In genomic region chr14:86484247-86484646, GRCm38 (mm10) we compare ENCODE assay signal across 9 mouse cellular contexts.
DNase-seq lines count a peak whose midpoint lies in the region; ATAC-seq lines count a peak whose summit lies in the region.
"Had no signal": no experiment of that assay in that cellular context is flagged by ENCODE, and none has a peak within 500 bp of the region (broad histone marks: within the 10 kb centered on the region; RNA-seq: fewer than 3 reads in every experiment).

No protein-coding gene starts in this region.

- H3K27ac ChIP-seq in heart, embryonic 10.5 days: no peak overlapping the region
- H3K27ac ChIP-seq: liver, embryonic 15.5 days had no signal

- no peak for ATAC-seq in megakaryocyte progenitor cell, adult 5-6 weeks (replicated peaks; ENCODE audit: poor library complexity)

- DNase-seq in heart, adult 9 months (ENCODE audit: low spot score in 2 of 2): peak; percentile 8 to 21
- DNase-seq in heart, embryonic 10.5 days (ENCODE audit: low spot score): no peak
- DNase-seq in ovary, adult 18-20 months (ENCODE audit: low spot score): peak; percentile 42
- no peak for DNase-seq in ovary, postnatal 10 days (ENCODE audit: low spot score)
- DNase-seq in layer of hippocampus, adult 18-20 months (ENCODE audit: low spot score in 2 of 2): peak; percentile 55 to 79
- DNase-seq in spleen, postnatal 4 days (ENCODE audit: low spot score in 2 of 2): no peak
- no peak for DNase-seq in urinary bladder, postnatal 10 days (ENCODE audit: low spot score)

- 88% methylated on average over 5 of the region's 5 CpGs for WGBS in heart, embryonic 10.5 days

- H3K27me3 ChIP-seq in heart, embryonic 10.5 days (ENCODE audit: insufficient read depth, poor library complexity, severe bottlenecking): no peaks in the 10 kb centered on the region
- H3K27me3 ChIP-seq: liver, embryonic 15.5 days had no signal

- H3K4me1 ChIP-seq in heart, embryonic 10.5 days: no peaks in the 10 kb centered on the region; the same call in 1 of the 2 replicates
- H3K4me1 ChIP-seq: liver, embryonic 15.5 days had no signal

- H3K9me3 ChIP-seq in heart, embryonic 10.5 days: no peaks in the 10 kb centered on the region
- H3K9me3 ChIP-seq: liver, embryonic 15.5 days had no signal

- no peaks in the 10 kb centered on the region for H3K36me3 ChIP-seq in heart, embryonic 10.5 days
- H3K36me3 ChIP-seq: liver, embryonic 15.5 days had no signal

- H3K4me3 ChIP-seq in heart, embryonic 10.5 days: no peak overlapping the region
- H3K4me3 ChIP-seq: liver, embryonic 15.5 days had no signal

Comparison
In these comparisons a context has a peak if more than half of its experiments do, and no peak if none do; other contexts are left out.
1. DNase-seq: peak in heart, adult 9 months (2 of 2), ovary, adult 18-20 months (single experiment) and layer of hippocampus, adult 18-20 months (2 of 2); none in heart, embryonic 10.5 days (single experiment), ovary, postnatal 10 days (single experiment), spleen, postnatal 4 days (0 of 2) and urinary bladder, postnatal 10 days (single experiment).